Mouse (Mus musculus): ENCODE measurements around the gene Ldlrad3.

- TF ChIP-seq CTCF (IDR thresholded peaks at IDR 0.05; ENCODE audit: low read depth) (no peak), EP300 (IDR thresholded peaks at IDR 0.05; ENCODE audit: low read depth) (no peak)
Measured at GRCm38 (mm10) chr2:102076237-102076636, 109.9 kb downstream of the Ldlrad3 start.

Data from liver, postnatal 0 days (tissue).